Mouse (Mus musculus) small intestine, adult 2 months (tissue): ENCODE results near the gene Aprt. TPM values are rescaled to one million over a fixed set of nuclear protein-coding genes. Genes with fewer than 3 reads are reported as not detected.
A peak's percentile ranks its signal among the peaks of the same experiment; 100 is the strongest.

ENCODE experiments used
- H3K27ac ChIP-seq: fragments of 200-500 bp; 2 replicates; pipeline ENCODE4 v1.5.1; 2012; ENCODE audit warnings: low read depth, low read length, control low read depth, inconsistent platforms; ENCODE audit not compliant: insufficient read depth
- H3K27me3 ChIP-seq: fragments of 200-500 bp; 2 replicates; pipeline ENCODE4 v1.6.1; 2012; ENCODE audit warnings: mild to moderate bottlenecking, moderate library complexity, low read length, inconsistent platforms; ENCODE audit not compliant: control insufficient read depth, insufficient read depth
- H3K36me3 ChIP-seq: fragments of 200-500 bp; 2 replicates; pipeline ENCODE4 v1.6.1; 2012; ENCODE audit warnings: mild to moderate bottlenecking, low read length, control low read depth, inconsistent platforms; ENCODE audit not compliant: control insufficient read depth, insufficient read depth
- H3K4me1 ChIP-seq: fragments of 200-500 bp; 2 replicates; pipeline ENCODE4 v1.6.1; 2012; ENCODE audit warnings: low read length, inconsistent platforms, mixed read lengths; ENCODE audit not compliant: control insufficient read depth, insufficient read depth, insufficient read length
- H3K4me3 ChIP-seq: fragments of 200-500 bp; 2 replicates; pipeline ENCODE4 v1.5.1; 2012; ENCODE audit warnings: low read depth, mild to moderate bottlenecking, control low read depth, inconsistent platforms, low read length, moderate library complexity
- CTCF ChIP-seq: fragments of 200-500 bp; IDR thresholded peaks from 2 replicates; pipeline ENCODE4 v1.5.1; 2012; ENCODE audit warnings: low read depth, mild to moderate bottlenecking, control low read depth, inconsistent platforms, low read length, moderate library complexity, mixed read lengths; ENCODE audit not compliant: insufficient replicate concordance, insufficient read length; ENCODE audit errors: extremely low read depth
- POLR2A ChIP-seq: fragments of 200-500 bp; IDR thresholded peaks from 2 replicates; pipeline ENCODE4 v1.6.1; 2012; ENCODE audit warnings: low read depth, mild to moderate bottlenecking, control low read depth, inconsistent platforms, low read length, moderate library complexity
- WGBS: fragments of 180-500 bp; shearing (Covaris S2); methylation state at CpG from one replicate; pipeline ENCODE4 v1.1.7; 2018; 5-methylcytosine and 5-hydroxymethylcytosine counted together
- polyA plus RNA-seq: library from polyadenylated mRNA; depleted of rRNA; stranded (reverse); fragments of >200 nt; gene quantifications from 2 replicates; pipeline ENCODE4 v1.2.3, GENCODE M21; 2012

Aprt gene
- polyA plus RNA-seq, 1 experiment = 537 TPM

GRCm38 (mm10) chr8:122546066-122546755, 30.5 kb downstream of the Aprt start:
- no peak overlapping the region for H3K27ac ChIP-seq

DNA sequence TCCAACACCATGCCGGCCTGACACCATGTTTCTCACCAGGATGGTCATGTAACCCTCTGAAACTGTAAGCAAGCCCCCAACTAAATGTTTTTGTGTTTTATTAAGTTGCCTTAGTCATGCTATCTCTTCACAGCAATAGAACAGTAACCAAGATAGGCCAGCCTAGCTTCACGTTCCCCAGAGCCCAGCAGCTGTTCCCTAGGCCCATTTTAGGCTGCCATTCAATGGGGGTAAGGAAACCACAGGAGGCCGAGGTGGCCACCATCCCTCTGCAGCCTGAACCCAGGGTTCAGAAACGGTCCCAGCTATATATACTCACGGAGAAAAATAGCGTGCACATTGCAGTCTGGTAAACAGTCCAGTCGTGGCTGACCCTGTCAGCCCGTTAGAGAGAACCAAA, 32.6 kb downstream of the Aprt start:
- H3K27me3 ChIP-seq = no peaks in the 10 kb centered on the region
- 91% methylated on average over 8 of the region's 8 CpGs for WGBS

More at GRCm38 (mm10) chr8:122546066-122546755, 30.5 kb downstream of the Aprt start:
- TF ChIP-seq POLR2A (no peak), CTCF (no peak)
- H3K36me3 ChIP-seq = no peaks in the 10 kb centered on the region
- no peak overlapping the region for H3K4me3 ChIP-seq
- no peaks in the 10 kb centered on the region for H3K27me3 ChIP-seq
- peaks cover 10% of the 10 kb centered on the region for H3K4me1 ChIP-seq
- 72% methylated on average over 7 of the region's 7 CpGs for WGBS

DNA sequence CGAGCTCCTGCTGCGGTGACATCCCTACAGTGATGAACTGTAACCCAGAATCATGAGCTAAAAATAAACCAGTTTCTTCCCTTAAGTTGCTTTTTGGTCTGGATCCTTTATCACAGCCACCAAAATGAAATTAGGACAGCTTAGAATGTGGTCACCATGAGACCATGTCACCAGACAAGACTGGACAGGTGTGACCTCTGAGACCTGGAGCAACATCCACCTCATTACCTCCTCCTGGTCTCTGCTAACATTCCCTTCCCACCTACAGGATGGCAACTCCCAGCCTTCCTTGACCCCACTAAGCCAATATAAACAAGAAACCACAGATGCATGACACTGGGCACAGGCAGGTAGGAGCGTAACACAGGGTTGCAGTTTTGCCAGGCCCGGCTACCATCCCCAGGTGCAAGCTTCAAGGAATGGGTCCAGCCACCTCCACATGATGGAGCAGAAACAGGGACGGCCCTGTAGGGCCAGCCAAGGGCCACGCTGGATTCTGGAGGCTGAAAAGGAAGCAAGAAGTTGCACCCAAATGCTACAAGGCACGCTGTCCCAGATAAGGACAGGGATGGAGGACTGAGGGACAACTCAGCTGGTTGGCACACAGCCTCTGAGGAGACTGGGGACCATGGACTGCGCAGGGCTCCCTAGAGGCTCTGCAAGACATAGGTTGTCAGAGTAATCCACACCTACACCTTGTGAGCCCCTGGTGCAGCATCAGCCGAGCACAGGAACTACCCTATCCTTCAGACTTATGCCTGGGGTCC, 38.2 kb downstream of the Aprt start:
- Histone ChIP-seq H3K27me3 (no peaks in the 10 kb centered on the region), H3K27ac (no peak overlapping the region), H3K36me3 (no peaks in the 10 kb centered on the region), H3K4me1 (peaks cover 3% of the 10 kb centered on the region; the same call in 1 of the 2 replicates), H3K4me3 (no peak overlapping the region)
- WGBS = 87% methylated on average over 9 of the region's 9 CpGs
- TF ChIP-seq POLR2A (no peak), CTCF (no peak)

More for the DNA sequence above, 32.6 kb downstream of the Aprt start:
- no peak for TF ChIP-seq POLR2A
- no peak for TF ChIP-seq CTCF
- Histone ChIP-seq H3K4me3 (no peak overlapping the region), H3K27ac (no peak overlapping the region), H3K4me1 (peaks cover 10% of the 10 kb centered on the region), H3K36me3 (no peaks in the 10 kb centered on the region)

DNA sequence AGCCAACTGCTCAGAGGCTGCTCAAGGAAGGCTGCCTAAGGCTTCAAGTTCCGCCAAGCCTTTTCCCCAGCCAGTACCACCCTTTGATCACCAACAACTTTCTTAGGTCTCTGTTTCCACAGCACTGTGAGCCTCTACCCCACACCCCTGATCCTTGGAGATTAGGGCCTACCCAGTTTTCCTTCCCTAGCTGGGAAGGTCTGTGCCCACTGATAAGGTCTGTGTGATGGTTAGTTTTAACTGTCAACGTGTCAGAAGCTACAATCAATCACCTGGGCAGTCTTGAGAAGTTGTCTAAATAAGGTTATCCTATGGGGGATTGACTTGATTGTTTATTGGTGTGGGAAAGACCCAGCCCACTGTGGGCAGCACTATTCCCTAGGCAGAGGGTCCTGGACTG, 38.9 kb downstream of the Aprt start:
- TF ChIP-seq POLR2A (no peak), CTCF (no peak)
- Histone ChIP-seq H3K4me3 (no peak overlapping the region), H3K27ac (no peak overlapping the region), H3K36me3 (no peaks in the 10 kb centered on the region), H3K27me3 (no peaks in the 10 kb centered on the region), H3K4me1 (peaks cover 3% of the 10 kb centered on the region; the same call in 1 of the 2 replicates)
- 66% methylated on average over 2 of the region's 2 CpGs for WGBS

- peak overlapping the region; percentile 52; the same call in 1 of the 2 replicates for H3K27ac ChIP-seq
- H3K4me3 ChIP-seq = no peak overlapping the region
- peaks cover 3% of the 10 kb centered on the region; the same call in 1 of the 2 replicates for H3K4me1 ChIP-seq
- no peaks in the 10 kb centered on the region for H3K36me3 ChIP-seq
- 26% methylated on average over 6 of the region's 6 CpGs for WGBS
- no peaks in the 10 kb centered on the region for H3K27me3 ChIP-seq
- TF ChIP-seq POLR2A (no peak), CTCF (no peak)
These were observed 39.7 kb downstream of the Aprt start for GRCm38 (mm10) chr8:122537033-122537432.

- Histone ChIP-seq H3K4me3 (no peak overlapping the region), H3K27me3 (no peaks in the 10 kb centered on the region), H3K36me3 (no peaks in the 10 kb centered on the region), H3K4me1 (no peaks in the 10 kb centered on the region), H3K27ac (no peak overlapping the region)
- 86% methylated on average over 8 of the region's 8 CpGs for WGBS
- no peak for TF ChIP-seq POLR2A
- no peak for TF ChIP-seq CTCF
These were observed 45.4 kb downstream of the Aprt start for GRCm38 (mm10) chr8:122531312-122531711.

DNA sequence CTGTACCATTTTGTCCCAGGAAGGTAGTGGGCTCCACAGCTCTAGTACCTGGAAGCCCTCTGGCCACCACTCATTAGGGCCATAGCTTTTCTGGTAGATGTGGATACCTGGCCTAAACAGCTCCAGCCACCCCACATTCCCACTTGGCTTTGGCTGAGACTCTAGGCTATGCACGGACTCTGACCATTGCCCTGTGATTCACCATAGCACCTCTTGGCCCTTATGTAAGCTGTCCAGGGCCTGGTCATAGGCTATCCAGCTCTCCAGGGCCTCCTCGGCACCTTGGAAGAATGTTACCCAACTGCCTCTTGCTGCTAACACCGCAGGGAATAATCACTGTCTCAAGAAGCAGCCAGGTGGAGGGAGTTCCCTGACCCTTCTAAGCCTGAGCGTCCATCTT, 47.5 kb downstream of the Aprt start:
- WGBS = 74% methylated on average over 4 of the region's 4 CpGs
- TF ChIP-seq CTCF = no peak
- no peak for TF ChIP-seq POLR2A
- Histone ChIP-seq H3K4me3 (no peak overlapping the region), H3K27ac (no peak overlapping the region), H3K36me3 (no peaks in the 10 kb centered on the region), H3K27me3 (no peaks in the 10 kb centered on the region), H3K4me1 (peaks cover 2% of the 10 kb centered on the region; the same call in 1 of the 2 replicates)
